Mouse (Mus musculus): Measurements from ENCODE around the gene Arfgef2.

Gene Arfgef2

DNA sequence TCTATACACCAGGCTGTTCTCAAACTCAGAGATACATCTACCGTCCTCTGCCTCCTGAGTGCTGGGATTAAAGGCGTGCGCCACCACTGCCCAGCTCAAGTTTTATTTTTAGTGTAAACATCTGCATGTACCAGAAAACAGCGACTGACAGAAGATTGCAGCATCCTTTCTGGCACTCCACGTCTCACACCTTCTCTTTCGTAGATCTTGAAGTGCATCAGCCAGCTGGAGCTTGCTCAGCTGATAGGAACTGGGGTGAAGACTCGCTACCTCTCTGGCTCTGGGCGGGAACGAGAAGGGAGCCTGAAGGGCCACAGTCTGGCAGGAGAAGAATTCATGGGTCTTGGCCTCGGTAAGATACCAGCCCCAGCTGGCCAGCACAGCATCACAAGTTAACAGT is 60.1 kb downstream of the Arfgef2 start:
- DNase-seq: no peak

DNA sequence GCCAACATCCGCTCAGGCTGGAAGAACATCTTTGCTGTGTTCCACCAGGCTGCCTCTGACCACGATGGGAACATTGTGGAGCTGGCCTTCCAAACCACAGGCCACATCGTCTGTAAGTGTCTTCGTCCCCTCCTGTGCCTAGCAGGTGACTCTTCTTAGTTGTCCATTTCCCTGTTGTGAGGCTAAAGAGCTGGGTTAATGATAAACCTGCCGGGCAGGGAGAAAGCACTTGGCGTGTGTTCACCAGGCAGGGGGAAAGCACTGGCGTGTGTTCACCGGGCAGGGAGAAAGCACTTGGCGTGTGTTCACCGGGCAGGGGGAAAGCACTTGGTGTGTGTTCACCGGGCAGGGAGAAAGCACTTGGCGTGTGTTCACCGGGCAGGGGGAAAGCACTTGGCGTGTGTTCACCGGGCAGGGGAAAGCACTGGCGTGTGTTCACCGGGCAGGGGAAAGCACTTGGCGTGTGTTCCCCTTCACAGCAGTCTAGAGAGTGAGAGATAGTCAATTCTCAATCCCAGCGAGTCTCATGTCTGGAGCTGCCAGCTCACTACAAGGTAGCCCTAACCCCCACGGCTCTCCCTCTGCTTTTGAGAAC is 65.0 kb downstream of the Arfgef2 start:
- peak; percentile 40 to 47 for DNase-seq

DNA sequence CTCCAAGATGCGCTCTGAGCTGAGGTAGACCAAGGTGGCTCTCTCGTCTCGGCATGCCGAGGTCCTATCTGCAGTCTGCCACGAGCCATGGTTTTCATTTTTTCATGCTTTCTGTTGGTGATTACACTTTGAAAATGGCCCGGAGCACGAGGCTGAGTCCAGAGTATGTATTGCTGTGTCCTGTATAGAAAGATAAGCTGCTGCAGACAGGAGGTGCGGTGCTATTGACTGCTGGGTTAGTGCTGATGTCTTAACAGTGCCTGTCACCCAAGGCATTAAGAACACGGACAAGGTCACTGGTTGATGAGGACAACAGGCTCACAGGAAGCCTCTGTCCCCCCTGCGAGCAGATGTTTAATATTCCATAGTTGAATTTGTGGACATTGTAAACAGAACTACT is 65.5 kb downstream of the Arfgef2 start:
- peak in 1 of 2 experiments; percentile 5 for DNase-seq

DNA sequence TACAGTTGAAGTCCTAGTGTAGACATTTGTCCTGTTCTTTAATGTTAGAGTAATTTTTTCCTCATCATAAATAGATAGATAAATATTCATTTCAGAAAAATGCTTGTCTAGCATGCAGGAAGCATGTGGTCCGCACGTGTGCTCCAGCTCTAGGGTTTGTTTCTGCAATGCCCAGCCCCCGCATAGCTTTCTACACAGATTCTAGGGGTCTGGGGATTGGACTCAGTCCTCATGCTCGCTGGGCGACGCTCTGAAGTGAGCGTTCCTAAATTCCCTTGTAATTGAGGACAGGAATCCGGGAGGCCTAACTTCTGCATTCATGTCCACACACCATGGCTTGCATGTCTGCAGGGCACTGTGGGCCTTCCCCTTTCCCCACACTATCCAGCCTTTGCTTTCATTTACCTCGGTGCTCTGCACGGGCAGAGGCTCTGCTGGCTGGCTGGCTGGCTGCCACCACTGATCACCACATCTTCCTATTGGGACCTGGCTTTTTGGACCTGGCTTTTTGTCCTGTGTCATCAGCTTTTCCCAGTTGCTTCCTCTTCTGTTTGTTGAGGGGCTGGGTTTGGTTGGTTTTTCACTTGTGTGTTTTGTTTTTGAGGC is 69.4 kb downstream of the Arfgef2 start:
- peak in 1 of 2 experiments; percentile 29 for DNase-seq

DNA sequence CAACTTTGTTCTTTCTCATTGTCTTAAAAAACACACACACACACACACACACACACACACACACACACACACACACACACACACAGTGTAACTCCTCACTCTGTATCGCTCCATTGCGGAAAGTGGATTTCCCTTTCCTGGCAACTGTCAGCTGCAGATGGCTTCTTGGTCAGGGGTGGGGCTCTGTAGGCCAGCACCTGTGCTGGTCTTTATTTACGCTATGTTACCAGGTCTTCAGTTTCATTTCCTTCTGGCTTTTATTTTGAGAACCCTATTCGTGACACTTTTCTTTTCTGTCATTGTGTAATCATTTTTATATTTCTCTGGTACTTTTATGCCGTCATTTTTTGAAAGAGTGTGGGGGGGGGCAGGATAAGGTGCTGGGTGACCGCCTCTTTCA is 70.2 kb downstream of the Arfgef2 start:
- peak; percentile 47 to 63 for DNase-seq

DNA sequence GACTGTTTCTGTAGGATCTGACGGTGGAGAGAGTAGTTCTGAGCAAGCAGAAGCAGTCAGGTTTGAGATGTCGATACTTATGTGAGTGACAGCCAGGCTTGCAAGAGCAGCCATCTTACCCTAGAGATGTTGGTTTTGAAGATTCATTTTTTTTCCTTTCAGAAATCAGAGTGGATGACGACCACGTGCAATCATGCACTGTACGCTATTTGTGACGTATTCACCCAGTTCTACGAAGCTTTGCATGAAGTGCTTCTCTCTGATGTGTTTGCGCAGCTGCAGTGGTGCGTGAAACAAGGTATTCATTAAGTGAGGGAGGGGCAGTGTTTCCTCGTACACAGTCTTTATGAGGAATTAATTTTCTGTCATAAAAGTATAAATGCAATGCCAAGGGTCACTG is 70.9 kb downstream of the Arfgef2 start:
- no peak for DNase-seq

DNA sequence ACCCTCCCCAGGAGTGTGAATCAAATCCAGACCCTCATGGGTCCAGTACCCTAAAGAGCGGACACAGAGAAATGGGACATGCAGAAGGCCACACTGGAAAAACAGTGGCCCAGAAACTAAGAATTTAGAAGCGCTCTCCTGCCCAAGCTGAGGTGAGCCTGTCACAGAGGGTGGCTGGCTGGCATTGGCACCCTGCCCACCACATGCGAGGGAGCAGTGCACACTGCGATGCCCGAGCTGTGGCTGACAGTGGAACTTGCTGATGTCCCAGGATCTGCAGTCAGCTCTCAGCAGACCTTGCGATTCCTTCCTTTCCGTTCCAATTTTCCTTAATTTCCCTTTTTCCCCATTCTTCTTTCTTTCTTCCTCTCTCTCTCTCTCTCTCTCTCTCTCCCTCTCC is 79.7 kb downstream of the Arfgef2 start:
- DNase-seq: peak; percentile 74 to 86

DNA sequence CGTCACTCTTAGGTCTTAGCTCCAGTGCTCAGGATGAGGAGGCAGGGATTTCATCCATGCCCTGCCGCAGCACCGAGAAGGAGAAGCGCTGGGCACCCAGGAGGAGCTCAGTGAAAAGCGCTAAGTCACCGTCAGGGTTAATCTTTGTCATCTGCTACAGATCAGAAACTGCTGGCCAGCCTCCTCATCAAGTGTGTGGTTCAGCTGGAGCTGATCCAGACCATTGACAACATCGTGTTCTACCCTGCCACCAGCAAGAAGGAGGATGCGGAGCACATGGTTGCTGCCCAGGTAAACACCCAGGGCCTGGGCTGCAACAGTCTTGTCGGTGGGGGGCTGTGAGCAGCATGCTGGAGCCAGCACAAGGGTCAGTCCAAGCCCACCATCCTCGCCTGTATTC is 80.2 kb downstream of the Arfgef2 start:
- DNase-seq: no peak

DNA sequence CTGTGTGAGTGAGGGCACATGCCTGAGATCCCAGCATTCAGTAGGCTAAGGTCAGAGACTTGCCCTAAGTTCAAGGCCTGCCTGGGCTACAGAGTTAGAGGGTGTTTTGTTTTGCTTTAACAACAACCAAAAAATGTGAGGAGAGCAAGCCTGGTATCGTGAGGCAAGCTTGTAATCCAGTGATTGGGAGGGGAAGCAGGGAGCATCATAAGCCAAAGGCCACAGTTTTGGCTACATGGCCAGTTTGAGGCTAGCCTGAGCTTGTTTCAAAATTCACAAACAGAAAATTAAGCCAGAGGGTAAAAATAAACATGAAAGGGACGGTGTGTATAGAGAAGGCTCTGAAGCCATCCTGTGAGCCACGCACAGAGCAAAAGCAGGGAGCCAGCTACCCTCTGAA is 80.8 kb downstream of the Arfgef2 start:
- DNase-seq: no peak

DNA sequence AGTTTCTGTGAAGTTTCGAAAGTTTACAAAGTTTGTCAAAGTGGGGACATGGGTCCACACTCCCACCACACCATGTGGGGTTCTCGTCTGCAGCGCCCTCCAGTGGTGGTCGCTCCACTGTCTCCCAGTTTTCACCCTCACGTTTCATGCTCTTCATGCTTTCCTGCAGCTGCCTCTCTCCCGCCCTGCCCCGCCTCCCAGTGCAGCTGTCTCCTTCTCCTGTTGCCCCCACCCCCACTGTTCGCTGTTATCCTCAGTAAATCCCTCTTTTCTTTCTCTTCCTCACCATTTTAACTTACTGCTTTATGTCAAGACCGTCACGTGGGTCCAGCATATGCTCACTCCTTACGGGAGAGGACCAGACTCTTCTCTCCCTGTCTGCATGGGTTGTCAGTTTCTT is 82.4 kb downstream of the Arfgef2 start:
- DNase-seq: no peak

DNA sequence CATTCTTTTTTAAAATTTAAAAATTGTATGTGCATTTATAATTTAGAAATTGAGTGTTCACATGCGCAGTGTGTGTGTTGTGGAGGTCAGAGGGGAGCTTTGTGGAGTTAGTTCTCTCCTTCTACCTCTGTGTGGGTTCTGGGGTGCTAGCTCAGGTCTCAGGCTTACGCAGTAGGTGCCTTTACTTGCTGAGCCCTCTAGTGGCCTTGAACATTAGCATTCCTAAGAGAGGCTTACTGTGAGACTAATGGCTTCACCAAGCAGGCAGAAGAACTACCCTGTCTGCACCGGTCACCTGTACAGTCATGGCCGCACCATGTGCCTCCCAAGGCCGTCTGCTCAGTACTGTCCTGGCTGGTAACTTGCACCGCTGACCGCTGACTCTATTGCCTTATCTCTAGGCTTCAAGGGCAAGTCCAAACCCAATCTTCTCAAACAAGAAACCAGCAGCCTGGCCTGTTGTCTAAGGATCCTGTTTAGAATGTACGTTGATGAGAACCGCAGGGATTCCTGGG is 86.0 kb downstream of the Arfgef2 start:
- DNase-seq: no peak

DNA sequence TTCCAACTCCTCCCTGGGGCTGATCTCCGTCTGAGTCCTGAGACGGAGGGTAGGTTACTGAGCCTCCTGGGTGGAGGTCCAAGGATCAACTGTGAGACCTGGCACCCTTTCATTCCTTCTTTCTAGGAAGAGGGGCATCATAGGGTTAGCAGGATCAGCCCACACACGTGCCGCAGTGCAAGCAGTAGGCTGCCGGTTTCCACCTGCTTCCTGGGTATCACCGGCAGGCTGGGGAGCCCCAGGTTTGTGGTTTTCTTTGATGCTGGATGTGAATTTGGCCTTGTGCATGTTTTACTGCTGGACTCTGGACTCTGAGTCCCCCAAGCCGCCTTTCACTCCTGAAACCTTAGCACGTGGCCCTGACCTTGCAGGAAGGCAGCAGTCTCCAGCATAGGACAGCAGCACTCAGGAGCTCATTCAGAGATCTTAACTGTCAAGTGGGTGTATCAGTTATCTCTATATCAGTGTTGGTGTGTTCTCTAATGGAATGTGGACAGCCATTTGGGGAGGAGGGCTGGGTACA is 86.8 kb downstream of the Arfgef2 start:
- no peak for DNase-seq

DNA sequence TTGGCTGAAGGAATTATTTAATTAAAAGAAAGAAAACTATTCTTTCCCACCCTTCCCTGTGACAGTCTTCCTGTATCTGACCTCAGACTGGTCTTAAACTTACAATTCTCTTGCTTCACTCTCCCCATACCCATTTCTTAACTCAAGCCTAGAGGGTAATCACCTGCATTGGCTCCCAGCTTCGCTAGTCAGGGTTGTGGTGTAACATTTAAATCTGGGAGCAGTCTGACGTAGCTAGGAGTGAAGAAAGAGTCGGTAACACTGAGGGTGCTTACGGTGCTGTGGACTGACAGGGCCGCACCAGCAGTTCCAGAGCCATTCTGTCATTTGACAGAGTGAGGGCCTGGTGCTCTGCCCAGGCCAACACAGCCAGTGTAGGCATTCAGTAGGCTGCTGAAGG is 87.6 kb downstream of the Arfgef2 start:
- no peak for DNase-seq

DNA sequence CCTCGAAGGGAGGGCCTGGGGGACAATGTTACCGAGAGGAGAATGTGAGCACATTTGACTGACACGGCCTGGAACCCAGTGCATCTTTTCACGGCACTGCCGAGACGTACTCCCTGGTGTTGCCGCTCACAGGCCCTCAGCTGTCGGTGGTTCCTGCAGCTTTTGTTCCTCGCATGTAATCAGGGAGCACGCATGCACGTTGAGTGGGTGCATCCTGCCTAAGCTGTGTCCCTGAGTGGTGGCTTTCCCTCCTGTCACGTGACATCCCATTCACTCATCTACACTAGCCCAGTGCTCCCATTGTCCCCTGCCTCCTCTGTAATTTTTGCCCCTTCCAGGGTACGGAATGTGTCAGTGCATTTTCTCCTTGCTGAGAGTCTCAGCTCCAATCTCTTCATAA is 91.0 kb downstream of the Arfgef2 start:
- no peak for DNase-seq

DNA sequence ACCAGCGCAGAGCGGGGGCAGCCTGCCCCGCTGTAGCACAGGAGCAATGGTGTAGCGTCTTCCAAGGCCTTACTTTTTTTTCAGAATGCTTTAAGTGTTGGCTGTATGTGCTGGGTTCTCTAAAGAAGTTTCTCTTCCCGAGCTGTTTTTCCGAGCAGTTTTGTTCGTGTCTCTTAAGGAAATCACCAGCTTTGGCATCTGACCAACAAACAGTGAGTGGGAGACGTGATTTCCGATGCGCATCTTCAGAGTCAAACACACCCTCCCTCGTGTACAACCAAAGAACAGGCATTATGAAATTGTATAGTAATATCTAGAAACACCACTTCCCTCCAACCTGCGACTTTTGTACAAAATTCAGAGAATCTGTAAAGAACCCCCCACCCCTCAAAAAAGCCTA is 91.6 kb downstream of the Arfgef2 start:
- no peak for DNase-seq

DNA sequence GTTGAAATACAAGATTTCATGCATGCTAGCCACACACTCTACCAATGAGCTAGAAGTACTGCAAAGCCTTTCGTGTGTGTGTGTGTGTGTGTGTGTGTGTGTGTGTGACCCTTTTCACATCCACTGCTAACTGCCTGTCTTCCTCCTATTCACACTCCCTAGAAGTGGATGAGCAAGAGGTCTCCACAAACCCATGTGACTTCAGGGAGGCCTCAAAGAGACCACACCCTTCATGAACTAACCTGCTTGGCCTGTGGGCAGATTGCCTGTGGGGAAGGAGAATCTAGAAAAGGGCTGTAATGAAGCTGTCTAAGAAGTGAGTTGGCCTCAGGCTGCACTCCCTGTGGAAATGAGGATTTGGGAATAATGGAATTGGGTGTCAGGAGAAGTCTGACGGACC is 93.8 kb downstream of the Arfgef2 start:
- DNase-seq: no peak

DNA sequence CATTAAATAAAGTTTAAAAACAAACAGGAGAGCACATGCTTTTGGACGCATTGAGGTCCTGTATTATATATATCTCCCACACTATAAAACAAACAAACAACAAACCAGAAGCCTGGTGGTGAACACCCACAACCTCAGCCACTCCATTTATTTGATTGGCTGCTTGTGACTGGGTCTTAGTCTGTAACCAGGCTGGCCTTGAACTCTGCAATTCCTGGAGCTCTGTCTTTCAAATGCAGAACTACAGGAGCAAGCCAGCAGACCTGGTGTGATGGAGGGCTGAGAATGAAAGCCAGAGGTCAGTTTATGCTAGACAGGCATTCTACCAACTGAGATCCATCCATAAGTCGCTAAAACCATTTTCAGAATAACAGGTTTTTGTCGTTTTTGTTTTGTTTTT is 94.4 kb downstream of the Arfgef2 start:
- DNase-seq: no peak

DNA sequence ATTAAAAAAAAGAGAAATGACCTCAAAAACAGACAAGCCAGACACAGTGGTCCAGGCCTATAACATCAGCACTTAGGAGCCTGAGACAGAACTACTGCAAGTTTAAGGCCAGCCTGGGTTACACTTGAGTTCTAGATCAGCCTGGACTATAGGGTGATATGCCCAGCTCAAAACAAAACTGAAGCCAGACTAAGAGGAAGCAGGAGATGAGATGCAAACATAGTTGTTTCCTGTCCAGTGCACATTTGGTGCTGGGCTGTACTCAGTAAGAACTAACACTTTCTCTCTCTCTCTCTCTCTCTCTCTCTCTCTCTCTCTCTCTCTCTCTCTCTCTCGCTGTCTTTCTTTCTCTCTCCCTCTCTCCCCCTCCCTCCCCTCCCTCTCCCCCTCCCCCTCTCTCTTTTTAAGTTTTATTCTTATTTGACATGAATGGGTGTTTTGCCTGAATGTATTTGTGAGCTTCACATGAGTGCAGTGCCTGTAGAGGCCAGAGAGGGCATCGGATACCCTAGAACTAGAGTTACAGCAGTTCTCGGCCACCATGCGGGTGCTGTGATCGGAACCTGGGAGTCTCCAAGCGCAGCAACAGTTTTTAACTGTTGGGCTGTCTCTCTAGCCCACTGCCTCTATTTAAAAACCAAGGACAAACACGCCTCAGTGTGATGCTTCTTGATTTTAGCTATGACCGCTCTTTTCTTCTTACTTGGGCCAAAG is 95.6 kb downstream of the Arfgef2 start:
- DNase-seq: no peak

DNA sequence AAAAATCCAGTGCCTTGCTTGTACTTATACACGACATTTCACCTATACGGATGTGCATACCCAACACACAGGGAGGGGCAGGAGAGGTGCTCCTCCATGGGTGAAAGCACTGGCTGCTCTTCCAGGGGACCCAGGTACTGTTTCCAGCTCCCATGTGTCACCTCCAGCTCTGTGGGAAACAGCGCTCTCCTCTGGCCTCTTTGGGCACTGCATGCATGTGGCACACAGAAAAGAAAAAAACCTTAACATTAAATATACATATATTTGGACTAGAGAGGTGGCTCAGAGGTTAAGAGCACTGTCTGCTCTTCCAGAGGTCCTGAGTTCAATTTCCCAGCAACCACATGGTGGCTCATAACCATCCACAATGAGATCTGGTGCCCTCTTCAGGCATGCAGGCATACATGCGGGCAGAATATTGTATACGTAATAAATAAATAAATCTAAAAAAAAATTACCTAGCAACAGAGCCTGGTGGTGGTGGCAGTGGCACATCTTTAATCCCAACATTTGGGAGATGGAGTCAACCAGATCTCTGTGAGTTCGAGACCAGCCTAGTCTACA is 98.4 kb downstream of the Arfgef2 start:
- no peak for DNase-seq

DNA sequence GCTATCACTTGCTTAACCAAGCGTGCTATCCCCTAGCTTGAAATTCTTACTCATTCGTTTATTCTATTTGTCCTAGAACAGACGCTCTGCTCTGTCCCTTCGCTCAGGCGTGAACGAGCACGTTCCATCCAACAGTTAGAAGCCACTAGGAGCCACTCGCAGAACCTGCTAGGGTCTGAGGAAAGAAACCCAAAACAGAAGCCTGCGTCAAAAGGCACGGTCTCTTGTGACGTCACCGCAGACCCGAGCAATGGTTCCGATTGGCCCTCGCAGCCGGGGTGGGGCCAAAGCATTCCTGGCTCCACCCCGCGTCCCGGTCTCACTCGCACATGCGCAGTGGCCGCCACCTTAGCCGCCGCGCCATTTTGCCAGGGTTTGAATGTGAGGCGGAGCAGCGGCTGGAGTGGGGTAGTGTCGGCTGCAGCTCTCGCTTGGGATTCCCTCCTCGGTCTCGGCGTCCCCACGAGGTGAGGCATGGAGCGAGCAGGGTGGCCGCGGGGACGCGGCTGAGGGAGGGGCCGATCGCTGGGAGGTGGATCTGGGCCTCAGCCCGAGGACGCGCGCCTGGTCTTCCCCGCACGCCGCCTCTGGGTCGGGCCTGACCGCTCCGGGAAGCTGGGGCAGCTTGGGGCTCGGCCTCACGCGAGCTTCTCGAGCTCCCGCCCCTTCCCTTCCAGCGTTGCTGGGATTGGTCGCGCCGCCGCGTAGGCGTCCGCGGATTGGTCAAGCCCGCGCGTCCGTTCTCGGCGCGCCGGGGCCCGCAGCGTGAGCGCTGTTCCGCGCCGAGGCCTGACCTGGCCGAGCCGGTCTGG is 100.5 kb downstream of the Arfgef2 start, which contains the start of gene Cse1l:
Gene Cse1l (plus strand): TSS at position 330 of the 812 bp plus-strand sequence.
- DNase-seq: peak; percentile 98 to 99

DNA sequence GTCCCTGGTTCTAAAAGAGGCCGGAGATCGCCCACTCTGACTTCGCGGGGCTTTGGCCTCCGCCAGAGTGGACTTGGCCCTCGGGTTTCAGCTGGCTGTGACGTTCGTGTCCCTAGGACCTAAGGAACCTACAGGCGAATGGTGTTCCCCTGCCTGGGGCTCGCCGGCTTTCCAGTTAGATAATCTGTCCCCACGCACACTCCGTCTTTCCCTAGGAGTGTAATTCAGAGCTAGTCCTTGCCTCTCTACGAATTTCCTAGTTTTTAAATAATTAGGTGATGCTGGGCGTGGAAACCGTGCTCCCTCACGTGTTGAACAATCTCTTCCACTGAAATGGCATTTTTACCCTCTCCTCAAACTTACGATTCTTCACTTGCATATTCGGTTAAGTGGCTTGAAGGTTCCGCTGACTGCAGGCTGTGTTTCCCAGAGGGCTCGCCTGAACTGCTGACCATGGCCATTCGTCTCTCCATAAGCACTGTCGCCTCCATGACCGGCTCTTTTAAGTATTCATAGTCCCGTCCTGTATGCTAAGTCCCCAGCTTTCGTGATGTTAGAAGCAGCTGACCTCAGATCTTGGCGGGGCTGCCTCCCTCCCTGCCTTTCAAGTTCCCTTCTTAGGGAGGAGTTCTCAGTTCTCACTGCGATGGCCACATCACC is 101.3 kb downstream of the Arfgef2 start:
- DNase-seq: peak in 1 of 2 experiments; percentile 10

DNA sequence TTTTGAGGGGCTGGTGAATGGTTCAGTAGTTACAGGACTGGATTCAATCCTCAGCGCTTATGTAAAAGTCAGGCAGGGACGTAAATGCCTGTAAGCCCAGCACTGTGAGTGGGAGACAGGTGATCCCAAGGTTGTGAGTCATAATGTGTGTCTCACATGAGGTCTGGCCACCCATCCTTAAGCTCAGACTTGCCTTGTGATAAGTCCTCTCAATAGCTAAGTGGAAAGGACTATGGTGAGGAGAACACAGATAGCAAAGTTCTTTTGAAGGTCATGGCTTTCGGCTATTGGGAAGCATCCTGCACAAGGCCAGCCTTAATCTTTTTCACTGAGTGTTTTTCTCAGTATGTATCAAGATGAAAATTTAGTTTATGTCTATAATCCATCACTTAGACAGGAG is 104.3 kb downstream of the Arfgef2 start:
- no peak for DNase-seq

Measured in cerebellum, postnatal 25 days (tissue).